Mouse (Mus musculus): ENCODE data around the gene Tbx15. TPM values are rescaled to one million over a fixed set of nuclear protein-coding genes. Genes with fewer than 3 reads are reported as not detected.
"Not testable (repeated sequence)": the region's sequence is repeated elsewhere in the genome, so short reads cannot be mapped to it uniquely, and the experiment has no call there.

Gene Tbx15
- polyA plus RNA-seq, 1 experiment, result 3.0 TPM

DNA sequence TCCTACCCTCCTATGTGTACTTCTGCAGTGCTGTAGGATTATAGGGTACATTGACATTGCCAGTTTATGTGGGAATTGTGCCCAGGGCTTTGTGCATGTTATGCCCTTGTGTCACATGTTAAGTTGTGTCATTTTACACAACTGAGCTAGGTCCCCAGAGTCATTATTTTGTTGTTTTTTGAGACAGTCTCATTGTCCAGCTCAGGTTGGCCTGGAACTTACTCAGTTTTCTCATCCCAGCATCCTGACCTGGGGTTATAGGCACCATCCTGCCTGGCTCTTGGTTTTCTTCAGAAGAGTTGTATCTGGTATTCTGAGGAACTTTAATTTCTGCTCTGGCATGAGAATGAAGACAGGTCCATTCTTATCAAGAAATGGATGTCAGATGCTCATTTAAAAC lies 51.2 kb downstream of the Tbx15 start:
- TF ChIP-seq CTCF (IDR thresholded peaks at IDR 0.05; ENCODE audit: insufficient read depth, low read length) (no peak), POLR2A (IDR thresholded peaks at IDR 0.05; ENCODE audit: borderline replicate concordance, extremely low read depth, low read depth, low read length) (no peak)
- DNase-seq, result no peak
- H3K4me3 ChIP-seq (replicated peaks; ENCODE audit: extremely low read depth, low read depth, low read length), result no peak overlapping the region
- no peaks in the 10 kb centered on the region for H3K4me1 ChIP-seq (ENCODE audit: control insufficient read depth, insufficient read depth, low read length)

DNA sequence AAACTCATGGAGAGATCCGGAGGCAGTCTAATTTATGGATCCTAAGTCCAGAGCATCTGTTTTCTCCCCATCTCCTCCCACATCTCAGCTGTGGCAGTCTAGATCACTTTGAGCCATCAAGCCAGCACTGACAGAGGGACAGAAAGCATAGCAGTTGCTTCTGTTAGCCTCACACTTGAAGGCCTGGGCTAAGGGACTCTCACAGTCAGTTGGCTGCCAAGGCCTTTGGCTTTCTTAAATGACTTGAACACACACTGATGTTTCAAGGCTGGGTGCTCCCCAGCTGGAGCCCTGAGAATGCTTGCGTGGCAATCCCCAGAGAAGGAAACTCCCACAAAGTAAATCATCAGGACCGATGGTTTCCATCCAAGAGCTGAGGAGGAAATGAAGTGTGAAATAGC lies 52.4 kb downstream of the Tbx15 start:
- TF ChIP-seq POLR2A (IDR thresholded peaks at IDR 0.05; ENCODE audit: borderline replicate concordance, extremely low read depth, low read depth, low read length), result no peak
- no peak for TF ChIP-seq CTCF (IDR thresholded peaks at IDR 0.05; ENCODE audit: insufficient read depth, low read length)
- no peak overlapping the region for H3K4me3 ChIP-seq (replicated peaks; ENCODE audit: extremely low read depth, low read depth, low read length)
- DNase-seq, result no peak
- H3K4me1 ChIP-seq (ENCODE audit: control insufficient read depth, insufficient read depth, low read length), result no peaks in the 10 kb centered on the region
- whole genome bisulfite sequencing, result 75% methylated on average over 3 of the region's 3 CpGs

DNA sequence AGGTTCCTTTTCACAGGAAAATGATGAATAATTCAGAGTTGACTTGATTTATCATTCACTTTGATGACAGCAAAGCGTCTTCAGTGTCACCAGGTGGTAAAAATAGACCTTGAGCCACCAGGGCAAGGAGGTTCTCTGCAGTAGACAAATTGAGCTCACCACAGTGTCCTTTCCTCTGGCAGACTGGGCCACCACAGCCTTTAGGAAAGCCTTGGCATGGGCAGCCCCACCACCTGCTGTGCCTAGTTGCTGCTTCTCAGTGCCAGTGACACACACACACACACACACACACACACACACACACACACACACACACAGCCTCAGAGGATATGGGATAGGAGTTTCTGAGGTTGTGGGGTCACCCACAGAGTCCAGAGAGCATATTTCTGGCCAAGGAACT lies 54.0 kb downstream of the Tbx15 start:
- WGBS, result 53% methylated on average over 1 of the region's 1 CpGs
- not testable (repeated sequence) for H3K4me1 ChIP-seq (ENCODE audit: control insufficient read depth, insufficient read depth, low read length); H3K4me3 ChIP-seq (replicated peaks; ENCODE audit: extremely low read depth, low read depth, low read length); DNase-seq

DNA sequence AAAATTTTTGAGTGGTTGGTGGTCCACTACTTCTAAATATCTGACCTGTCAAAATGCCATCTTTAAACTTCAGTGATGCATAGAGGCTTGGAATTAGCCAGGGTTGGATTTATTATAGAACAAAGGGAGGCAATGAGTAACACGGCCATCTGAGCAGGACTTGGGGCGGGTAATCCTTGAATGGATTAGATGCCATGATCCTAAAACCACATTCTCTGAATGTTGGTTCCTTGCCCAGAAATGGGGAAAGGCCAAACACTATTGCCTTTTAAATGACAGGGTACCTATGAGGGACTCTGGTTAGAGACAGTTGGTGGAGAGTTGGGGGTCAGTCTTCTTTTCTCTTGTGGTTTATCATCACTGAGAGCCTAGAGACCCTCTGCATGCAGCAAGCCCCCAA lies 55.1 kb downstream of the Tbx15 start:
- TF ChIP-seq CTCF (IDR thresholded peaks at IDR 0.05; ENCODE audit: insufficient read depth, low read length) (no peak), POLR2A (IDR thresholded peaks at IDR 0.05; ENCODE audit: borderline replicate concordance, extremely low read depth, low read depth, low read length) (no peak)
- WGBS, result 76% methylated on average over 2 of the region's 2 CpGs
- Histone ChIP-seq H3K4me1 (ENCODE audit: control insufficient read depth, insufficient read depth, low read length) (no peaks in the 10 kb centered on the region), H3K4me3 (replicated peaks; ENCODE audit: extremely low read depth, low read depth, low read length) (no peak overlapping the region)
- no peak for DNase-seq

DNA sequence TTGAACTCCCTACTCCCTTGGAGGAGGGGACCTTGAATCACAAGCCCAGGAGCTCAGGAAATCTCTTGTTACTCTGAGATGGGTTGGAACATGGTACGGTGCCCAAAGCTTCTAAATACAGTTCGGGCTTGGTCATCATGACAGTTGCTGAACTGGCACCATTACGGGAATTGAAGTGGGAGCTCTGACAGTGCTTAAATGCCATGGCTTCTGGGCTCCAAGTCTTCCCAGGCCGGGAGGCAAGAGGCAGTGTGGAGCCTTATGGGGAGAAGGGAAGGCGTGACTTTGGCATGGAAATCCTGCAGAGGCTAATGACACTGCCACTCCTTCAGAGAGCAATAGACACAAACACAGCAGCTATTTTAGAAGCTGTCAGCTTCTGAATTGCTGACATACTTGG lies 56.0 kb downstream of the Tbx15 start:
- Histone ChIP-seq H3K4me3 (replicated peaks; ENCODE audit: extremely low read depth, low read depth, low read length) (no peak overlapping the region), H3K4me1 (ENCODE audit: control insufficient read depth, insufficient read depth, low read length) (no peaks in the 10 kb centered on the region)
- 74% methylated on average over 5 of the region's 5 CpGs for WGBS
- TF ChIP-seq CTCF (IDR thresholded peaks at IDR 0.05; ENCODE audit: insufficient read depth, low read length) (no peak), POLR2A (IDR thresholded peaks at IDR 0.05; ENCODE audit: borderline replicate concordance, extremely low read depth, low read depth, low read length) (no peak)
- no peak for DNase-seq

DNA sequence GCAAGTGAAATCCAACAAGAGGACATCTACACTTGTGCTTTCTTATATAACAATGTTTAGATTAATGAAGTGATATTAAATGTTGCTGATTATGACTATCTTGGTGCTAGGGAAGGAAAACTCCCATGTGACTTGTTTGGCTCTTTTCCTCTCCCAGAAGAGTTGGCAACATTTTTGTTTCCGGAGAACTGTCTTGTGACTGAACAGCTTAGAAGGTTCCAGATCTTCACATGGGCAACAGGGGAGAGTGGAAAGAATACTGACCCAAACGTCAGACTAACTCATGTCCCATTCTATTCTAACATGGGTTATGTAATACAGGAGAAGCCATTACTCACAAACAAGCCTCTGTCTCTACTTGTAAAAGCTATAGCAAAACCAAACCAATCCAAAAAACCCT lies 60.7 kb downstream of the Tbx15 start:
- Histone ChIP-seq H3K4me1 (ENCODE audit: control insufficient read depth, insufficient read depth, low read length) (no peaks in the 10 kb centered on the region), H3K4me3 (replicated peaks; ENCODE audit: extremely low read depth, low read depth, low read length) (no peak overlapping the region)
- TF ChIP-seq POLR2A (IDR thresholded peaks at IDR 0.05; ENCODE audit: borderline replicate concordance, extremely low read depth, low read depth, low read length) (no peak), CTCF (IDR thresholded peaks at IDR 0.05; ENCODE audit: insufficient read depth, low read length) (no peak)
- WGBS, result 66% methylated on average over 2 of the region's 2 CpGs
- no peak for DNase-seq

DNA sequence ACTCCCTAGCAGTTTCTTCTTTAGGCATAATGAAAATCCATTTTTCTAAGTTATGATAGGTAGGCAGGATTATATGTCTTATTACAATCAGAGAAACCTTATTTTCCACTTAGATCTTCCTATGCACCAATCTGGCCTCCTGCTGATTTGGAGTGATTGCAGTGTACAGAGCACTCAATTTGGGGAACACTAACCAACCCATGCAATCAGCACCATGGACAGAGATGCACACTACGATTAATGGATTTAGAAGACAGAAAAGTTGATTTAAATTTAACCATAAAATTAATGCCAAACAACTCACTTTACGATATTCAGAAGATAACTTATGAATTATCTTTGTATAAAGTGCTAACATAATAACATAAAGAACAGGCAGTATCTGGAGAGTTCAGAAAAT lies 70.7 kb downstream of the Tbx15 start:
- no peak overlapping the region for H3K4me3 ChIP-seq (replicated peaks; ENCODE audit: extremely low read depth, low read depth, low read length)
- DNase-seq, result no peak
- 38% methylated on average over 2 of the region's 2 CpGs for WGBS
- H3K4me1 ChIP-seq (ENCODE audit: control insufficient read depth, insufficient read depth, low read length), result no peaks in the 10 kb centered on the region
- TF ChIP-seq CTCF (IDR thresholded peaks at IDR 0.05; ENCODE audit: insufficient read depth, low read length) (no peak), POLR2A (IDR thresholded peaks at IDR 0.05; ENCODE audit: borderline replicate concordance, extremely low read depth, low read depth, low read length) (no peak)

DNA sequence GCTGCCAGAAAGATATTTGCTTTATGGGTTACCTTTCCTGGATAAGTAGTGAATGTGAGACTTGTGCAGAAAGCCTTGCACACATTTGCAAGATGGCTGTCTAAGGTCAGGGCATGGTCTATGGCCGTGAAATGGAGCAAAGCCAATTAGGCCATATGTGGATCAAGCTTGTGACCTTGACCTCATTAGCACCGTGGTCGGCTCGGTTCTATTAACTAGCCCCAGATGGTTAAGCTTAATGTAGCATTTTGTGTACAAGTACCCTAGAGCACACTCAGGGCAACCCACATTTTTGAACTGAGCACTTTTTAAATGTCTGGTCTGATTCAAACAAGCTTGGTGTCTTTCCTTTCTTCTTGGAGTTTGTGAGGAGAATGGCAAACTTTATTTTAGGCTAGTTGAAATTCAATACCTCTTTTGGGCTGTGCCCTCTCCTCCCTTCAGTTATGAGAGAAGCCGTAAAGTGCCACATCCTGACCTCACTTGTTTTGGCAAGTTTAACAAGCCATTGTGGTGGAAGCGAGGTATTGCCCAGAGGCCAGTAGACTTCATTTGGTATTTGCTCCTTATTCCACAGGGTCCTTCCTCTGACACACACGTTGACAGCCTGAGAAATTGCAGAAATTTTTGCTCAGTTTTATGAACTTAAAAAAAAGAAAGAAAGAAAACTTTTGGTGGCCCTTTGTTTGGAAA lies 71.9 kb downstream of the Tbx15 start:
- WGBS, result 69% methylated on average over 7 of the region's 7 CpGs
- Histone ChIP-seq H3K4me1 (ENCODE audit: control insufficient read depth, insufficient read depth, low read length) (no peaks in the 10 kb centered on the region), H3K4me3 (replicated peaks; ENCODE audit: extremely low read depth, low read depth, low read length) (no peak overlapping the region)
- no peak for DNase-seq
- TF ChIP-seq CTCF (IDR thresholded peaks at IDR 0.05; ENCODE audit: insufficient read depth, low read length), result no peak
- no peak for TF ChIP-seq POLR2A (IDR thresholded peaks at IDR 0.05; ENCODE audit: borderline replicate concordance, extremely low read depth, low read depth, low read length)

DNA sequence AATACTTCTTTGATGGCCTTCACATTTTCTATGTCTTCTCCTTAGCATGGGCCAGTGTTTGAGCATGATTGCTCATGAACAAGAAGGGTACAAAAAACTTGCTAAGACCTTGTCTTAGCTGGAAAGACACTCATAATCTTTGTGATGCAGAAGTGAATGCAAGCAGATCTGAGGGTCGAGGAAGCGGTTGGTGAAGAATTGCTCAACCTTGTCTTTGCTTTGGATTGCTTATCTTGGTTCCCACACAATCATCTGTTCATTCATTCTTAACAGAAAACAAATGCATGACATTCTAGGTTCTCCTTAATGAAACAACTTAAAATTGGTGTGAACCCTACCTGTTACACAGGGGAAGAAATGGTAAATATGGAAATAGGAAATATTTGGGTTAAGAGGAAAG lies 82.2 kb downstream of the Tbx15 start:
- TF ChIP-seq CTCF (IDR thresholded peaks at IDR 0.05; ENCODE audit: insufficient read depth, low read length) (no peak), POLR2A (IDR thresholded peaks at IDR 0.05; ENCODE audit: borderline replicate concordance, extremely low read depth, low read depth, low read length) (no peak)
- WGBS, result 71% methylated on average over 2 of the region's 2 CpGs
- Histone ChIP-seq H3K4me1 (ENCODE audit: control insufficient read depth, insufficient read depth, low read length) (no peaks in the 10 kb centered on the region), H3K4me3 (replicated peaks; ENCODE audit: extremely low read depth, low read depth, low read length) (no peak overlapping the region)
- DNase-seq, result no peak

DNA sequence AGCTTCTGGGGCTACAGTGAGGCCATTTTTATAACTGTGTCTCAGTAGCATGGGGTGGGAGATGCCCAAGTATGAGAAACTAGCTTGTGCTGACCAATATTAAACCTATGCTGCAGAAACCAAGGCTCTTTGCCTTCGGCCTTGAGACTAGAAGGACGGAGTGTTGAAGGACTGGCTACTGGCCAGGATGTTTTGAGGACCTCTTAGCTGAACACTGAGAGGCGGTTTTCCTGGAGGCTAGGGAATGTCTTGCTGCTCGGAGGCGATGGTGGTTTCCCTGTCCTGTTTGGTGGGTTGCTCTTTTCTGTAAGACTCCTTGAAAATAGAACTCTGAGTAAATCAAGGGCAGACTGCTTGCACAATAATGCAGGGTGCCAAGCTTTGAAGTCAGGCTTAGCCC lies 89.1 kb downstream of the Tbx15 start:
- 62% methylated on average over 5 of the region's 5 CpGs for WGBS
- Histone ChIP-seq H3K4me1 (ENCODE audit: control insufficient read depth, insufficient read depth, low read length) (no peaks in the 10 kb centered on the region), H3K4me3 (replicated peaks; ENCODE audit: extremely low read depth, low read depth, low read length) (no peak overlapping the region)
- DNase-seq, result peak; percentile 3
- TF ChIP-seq POLR2A (IDR thresholded peaks at IDR 0.05; ENCODE audit: borderline replicate concordance, extremely low read depth, low read depth, low read length) (no peak), CTCF (IDR thresholded peaks at IDR 0.05; ENCODE audit: insufficient read depth, low read length) (no peak)

Measured in lung, adult 2 months (tissue).